Mouse (Mus musculus): ENCODE results near the gene Lamb3. TPM values are rescaled to one million over a fixed set of nuclear protein-coding genes. Genes with fewer than 3 reads are reported as not detected.

Gene Lamb3
- polyA plus RNA-seq, 1 experiment from 2014 or later = 0.28 TPM

DNA sequence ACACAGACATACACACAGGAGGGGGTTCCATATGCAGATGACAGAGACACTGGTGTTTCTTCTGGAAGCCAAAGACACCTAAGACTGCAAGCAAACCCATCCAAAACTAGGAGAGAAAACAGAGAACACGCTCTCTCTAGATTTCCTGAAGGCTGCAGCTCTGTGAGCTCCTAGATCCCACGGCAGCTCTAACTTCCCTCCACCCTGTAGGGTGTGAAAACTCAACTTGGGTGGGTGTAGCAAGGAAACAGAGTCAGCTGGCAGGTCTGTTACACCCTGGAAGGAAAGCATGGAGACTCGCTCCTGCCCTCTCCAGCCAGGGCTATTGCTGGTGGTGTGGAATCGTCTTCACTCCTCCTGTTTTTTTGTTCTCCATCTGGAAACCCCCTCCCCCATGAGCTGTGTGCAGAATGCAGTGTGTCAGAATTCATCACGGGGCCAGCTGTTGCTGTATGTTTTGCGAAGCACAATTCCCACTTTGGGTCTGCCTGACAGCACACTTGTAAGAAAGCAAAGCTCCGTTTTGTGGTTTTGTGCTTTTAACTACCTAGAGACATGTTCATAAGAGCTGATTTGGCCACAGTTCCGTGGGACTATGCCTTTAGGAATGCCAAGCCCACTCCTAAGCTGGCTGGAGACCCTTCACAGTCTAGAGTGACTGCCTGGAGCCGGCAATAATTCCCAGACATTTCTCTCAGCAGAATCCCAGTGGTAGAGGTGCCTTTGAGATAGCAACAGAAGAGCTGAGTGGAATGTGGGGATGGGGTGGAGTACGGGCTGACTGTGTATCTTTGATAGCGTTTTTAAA lies 174.3 kb downstream of the Lamb3 start:
- Histone ChIP-seq H3K4me1 (replicated peaks; ENCODE audit: control insufficient read depth, insufficient read depth, low read length) (peaks cover 7% of the 10 kb centered on the region; the same call in 1 of the 2 replicates), H3K36me3 (ENCODE audit: control insufficient read depth, insufficient read depth, low read length) (no peaks in the 10 kb centered on the region), H3K4me2 (ENCODE audit: low read depth, low read length, severe bottlenecking) (peak overlapping the region; percentile 56), H3K9me3 (ENCODE audit: control insufficient read depth, low read length) (no peaks in the 10 kb centered on the region), H3K27ac (ENCODE audit: low read depth, low read length) (no peak overlapping the region), H3K27me3 (ENCODE audit: control insufficient read depth, insufficient read depth, low read length) (no peaks in the 10 kb centered on the region), H3K4me3 (ENCODE audit: low read depth, low read length) (peak overlapping the region; percentile 31), H3K9ac (ENCODE audit: low read length) (peak overlapping the region; percentile 45)
- peak; percentile 47 for ATAC-seq (replicated peaks; ENCODE audit: low FRiP score)
- DNase-seq (ENCODE audit: low spot score) = no peak
- WGBS = 29% methylated on average over 11 of the region's 11 CpGs

DNA sequence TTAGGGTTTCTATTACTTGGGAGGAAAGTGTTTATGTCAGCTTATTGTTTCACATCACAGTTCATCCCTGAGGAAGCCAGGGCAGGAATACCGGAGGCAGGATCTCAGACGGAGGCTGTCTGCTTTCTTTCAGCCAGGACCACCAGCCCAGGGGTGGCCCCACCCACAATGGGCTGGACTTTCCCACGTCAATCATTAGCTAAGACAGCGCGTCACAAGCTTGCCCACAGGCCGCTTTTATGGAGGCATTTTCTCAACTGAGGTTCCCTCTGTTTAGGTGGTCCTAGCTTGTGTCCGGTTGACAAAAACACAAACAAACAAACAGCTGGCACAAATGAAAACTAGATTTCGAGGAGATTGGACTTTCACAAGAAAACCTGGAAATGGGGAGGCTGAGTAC lies 174.9 kb downstream of the Lamb3 start:
- WGBS = 1% methylated on average over 8 of the region's 8 CpGs
- Histone ChIP-seq H3K36me3 (ENCODE audit: control insufficient read depth, insufficient read depth, low read length) (no peaks in the 10 kb centered on the region), H3K4me2 (ENCODE audit: low read depth, low read length, severe bottlenecking) (peak overlapping the region; percentile 56), H3K27me3 (ENCODE audit: control insufficient read depth, insufficient read depth, low read length) (no peaks in the 10 kb centered on the region), H3K4me1 (replicated peaks; ENCODE audit: control insufficient read depth, insufficient read depth, low read length) (peaks cover 7% of the 10 kb centered on the region; the same call in 1 of the 2 replicates), H3K4me3 (ENCODE audit: low read depth, low read length) (peak overlapping the region; percentile 31), H3K27ac (ENCODE audit: low read depth, low read length) (no peak overlapping the region; the same call in 1 of the 2 replicates), H3K9me3 (ENCODE audit: control insufficient read depth, low read length) (no peaks in the 10 kb centered on the region), H3K9ac (ENCODE audit: low read length) (peak overlapping the region; percentile 45)
- ATAC-seq (replicated peaks; ENCODE audit: low FRiP score) (peak; percentile 86), DNase-seq (ENCODE audit: low spot score) (peak; percentile 84)

DNA sequence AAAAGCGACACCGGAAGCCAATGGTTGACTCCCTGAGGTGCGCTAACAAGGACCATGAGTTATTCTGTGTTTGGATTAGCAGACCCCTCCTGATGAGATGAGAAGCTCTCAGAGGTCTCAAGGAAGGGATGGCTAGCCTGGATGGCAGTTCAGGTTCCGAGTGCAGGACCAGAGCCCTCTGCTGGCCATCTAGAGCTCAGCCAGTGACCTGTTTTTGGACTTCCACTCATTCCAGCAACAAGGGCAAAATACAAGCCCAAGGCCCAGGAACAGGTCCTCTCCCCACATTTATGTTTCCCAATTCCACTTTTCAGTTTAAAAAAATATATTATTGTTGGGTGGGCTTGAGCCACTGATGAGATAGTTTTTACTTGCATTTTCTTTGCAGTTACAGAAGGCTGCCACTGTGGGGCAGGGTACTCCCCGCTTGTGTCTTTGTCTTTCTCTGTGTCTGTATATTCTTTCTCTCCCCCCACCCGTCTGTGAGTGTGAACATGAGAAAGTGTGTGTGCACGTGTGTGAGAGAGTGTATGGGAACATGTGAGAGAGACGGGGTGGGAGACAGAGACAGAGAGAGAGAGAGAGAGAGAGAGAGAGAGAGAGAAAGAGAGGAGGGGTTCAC lies 175.5 kb downstream of the Lamb3 start:
- Histone ChIP-seq H3K4me3 (ENCODE audit: low read depth, low read length) (peak overlapping the region; percentile 31), H3K4me2 (ENCODE audit: low read depth, low read length, severe bottlenecking) (peak overlapping the region; percentile 56), H3K4me1 (replicated peaks; ENCODE audit: control insufficient read depth, insufficient read depth, low read length) (peaks cover 7% of the 10 kb centered on the region; the same call in 1 of the 2 replicates), H3K9me3 (ENCODE audit: control insufficient read depth, low read length) (no peaks in the 10 kb centered on the region), H3K36me3 (ENCODE audit: control insufficient read depth, insufficient read depth, low read length) (no peaks in the 10 kb centered on the region), H3K9ac (ENCODE audit: low read length) (peak overlapping the region; percentile 45), H3K27me3 (ENCODE audit: control insufficient read depth, insufficient read depth, low read length) (no peaks in the 10 kb centered on the region), H3K27ac (ENCODE audit: low read depth, low read length) (no peak overlapping the region; the same call in 1 of the 2 replicates)
- ATAC-seq (replicated peaks; ENCODE audit: low FRiP score) (peak; percentile 67), DNase-seq (ENCODE audit: low spot score) (peak; percentile 80)
- 6% methylated on average over 8 of the region's 8 CpGs for WGBS

DNA sequence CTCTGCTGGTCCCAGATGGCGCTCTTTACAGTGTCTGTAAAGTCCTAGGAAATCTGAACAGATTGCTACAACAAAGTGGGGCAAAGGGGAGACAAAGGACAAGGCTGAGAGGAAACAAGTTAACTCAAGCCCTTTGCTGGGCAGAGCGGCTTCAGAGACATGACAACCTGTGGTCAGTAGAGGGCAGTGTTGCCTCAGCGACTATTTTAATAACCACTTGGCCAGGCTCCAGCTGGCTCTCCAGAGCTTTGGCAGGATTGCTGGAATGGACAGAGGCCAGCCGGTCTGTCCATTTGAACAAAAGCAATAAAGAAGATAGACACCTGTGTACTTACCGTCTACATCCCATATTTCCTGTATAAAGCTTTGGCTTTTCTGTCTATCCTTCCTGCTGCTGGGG lies 178.6 kb downstream of the Lamb3 start:
- peaks cover 14% of the 10 kb centered on the region for H3K4me1 ChIP-seq (replicated peaks; ENCODE audit: control insufficient read depth, insufficient read depth, low read length)
- no peaks in the 10 kb centered on the region for H3K36me3 ChIP-seq (ENCODE audit: control insufficient read depth, insufficient read depth, low read length)
- no peak overlapping the region for H3K4me3 ChIP-seq (ENCODE audit: low read depth, low read length)
- no peak overlapping the region for H3K4me2 ChIP-seq (ENCODE audit: low read depth, low read length, severe bottlenecking)
- H3K9me3 ChIP-seq (ENCODE audit: control insufficient read depth, low read length) = no peaks in the 10 kb centered on the region
- H3K9ac ChIP-seq (ENCODE audit: low read length) = no peak overlapping the region
- H3K27ac ChIP-seq (ENCODE audit: low read depth, low read length) = no peak overlapping the region
- DNase-seq (ENCODE audit: low spot score) (peak; percentile 85), ATAC-seq (replicated peaks; ENCODE audit: low FRiP score) (peak; percentile 25; the same call in 1 of the 2 replicates)
- H3K27me3 ChIP-seq (ENCODE audit: control insufficient read depth, insufficient read depth, low read length) = peaks cover 2% of the 10 kb centered on the region; the same call in 1 of the 2 replicates
- WGBS = 5% methylated on average over 5 of the region's 5 CpGs

DNA sequence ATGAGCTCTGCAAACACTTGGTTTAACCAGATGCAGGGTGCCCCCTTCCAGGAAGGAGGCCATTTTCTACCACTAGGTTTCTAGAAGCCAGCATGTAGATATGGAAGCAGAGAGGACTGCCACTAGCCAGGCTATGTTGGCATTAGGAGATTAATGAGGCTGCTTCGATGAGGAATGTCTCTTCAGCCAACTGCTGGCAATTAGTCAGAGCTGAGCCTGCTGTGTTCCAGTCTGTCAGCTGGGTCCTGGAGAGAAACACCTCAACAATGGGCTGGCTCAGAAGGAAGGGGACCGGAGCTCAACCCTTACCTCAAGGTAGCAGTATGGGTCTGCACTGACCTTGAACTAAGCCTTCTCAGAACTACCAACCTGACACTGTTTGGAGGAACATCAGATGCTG lies 179.7 kb downstream of the Lamb3 start:
- no peaks in the 10 kb centered on the region for H3K36me3 ChIP-seq (ENCODE audit: control insufficient read depth, insufficient read depth, low read length)
- WGBS = 71% methylated on average over 2 of the region's 2 CpGs
- DNase-seq (ENCODE audit: low spot score) (no peak), ATAC-seq (replicated peaks; ENCODE audit: low FRiP score) (no peak)
- H3K27me3 ChIP-seq (ENCODE audit: control insufficient read depth, insufficient read depth, low read length) = peaks cover 2% of the 10 kb centered on the region; the same call in 1 of the 2 replicates
- no peak overlapping the region for H3K27ac ChIP-seq (ENCODE audit: low read depth, low read length)
- H3K4me2 ChIP-seq (ENCODE audit: low read depth, low read length, severe bottlenecking) = no peak overlapping the region
- no peaks in the 10 kb centered on the region for H3K9me3 ChIP-seq (ENCODE audit: control insufficient read depth, low read length)
- H3K4me3 ChIP-seq (ENCODE audit: low read depth, low read length) = no peak overlapping the region
- H3K9ac ChIP-seq (ENCODE audit: low read length) = no peak overlapping the region
- H3K4me1 ChIP-seq (replicated peaks; ENCODE audit: control insufficient read depth, insufficient read depth, low read length) = peaks cover 9% of the 10 kb centered on the region

DNA sequence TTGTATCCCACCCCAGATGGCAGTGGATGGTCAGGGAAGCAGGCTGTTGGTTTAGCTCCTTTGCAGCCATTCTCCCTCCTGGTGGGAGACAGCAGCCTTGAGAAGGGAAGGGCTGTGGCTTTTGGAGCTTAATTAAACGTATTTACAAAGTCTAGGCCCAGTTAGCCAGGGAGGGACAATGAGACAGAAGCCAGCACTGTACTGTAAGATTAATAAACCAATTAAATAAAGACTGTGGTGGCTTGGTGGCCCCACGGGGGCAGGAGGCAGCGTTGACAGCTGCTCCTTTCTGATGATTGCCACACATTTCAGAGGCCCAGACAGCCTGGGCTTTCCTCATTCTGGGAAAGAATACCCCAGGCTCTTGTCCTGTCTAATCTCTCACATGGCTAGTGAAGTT lies 182.0 kb downstream of the Lamb3 start:
- no peak overlapping the region for H3K4me2 ChIP-seq (ENCODE audit: low read depth, low read length, severe bottlenecking)
- WGBS = 7% methylated on average over 3 of the region's 3 CpGs
- peak overlapping the region; percentile 6; the same call in 1 of the 2 replicates for H3K9ac ChIP-seq (ENCODE audit: low read length)
- no peak overlapping the region for H3K4me3 ChIP-seq (ENCODE audit: low read depth, low read length)
- peak overlapping the region; percentile 31; the same call in 1 of the 2 replicates for H3K27ac ChIP-seq (ENCODE audit: low read depth, low read length)
- ATAC-seq (replicated peaks; ENCODE audit: low FRiP score) (peak; percentile 65), DNase-seq (ENCODE audit: low spot score) (no peak)
- peaks cover 9% of the 10 kb centered on the region for H3K4me1 ChIP-seq (replicated peaks; ENCODE audit: control insufficient read depth, insufficient read depth, low read length)
- H3K9me3 ChIP-seq (ENCODE audit: control insufficient read depth, low read length) = no peaks in the 10 kb centered on the region
- H3K36me3 ChIP-seq (ENCODE audit: control insufficient read depth, insufficient read depth, low read length) = no peaks in the 10 kb centered on the region
- H3K27me3 ChIP-seq (ENCODE audit: control insufficient read depth, insufficient read depth, low read length) = peaks cover 2% of the 10 kb centered on the region; the same call in 1 of the 2 replicates

DNA sequence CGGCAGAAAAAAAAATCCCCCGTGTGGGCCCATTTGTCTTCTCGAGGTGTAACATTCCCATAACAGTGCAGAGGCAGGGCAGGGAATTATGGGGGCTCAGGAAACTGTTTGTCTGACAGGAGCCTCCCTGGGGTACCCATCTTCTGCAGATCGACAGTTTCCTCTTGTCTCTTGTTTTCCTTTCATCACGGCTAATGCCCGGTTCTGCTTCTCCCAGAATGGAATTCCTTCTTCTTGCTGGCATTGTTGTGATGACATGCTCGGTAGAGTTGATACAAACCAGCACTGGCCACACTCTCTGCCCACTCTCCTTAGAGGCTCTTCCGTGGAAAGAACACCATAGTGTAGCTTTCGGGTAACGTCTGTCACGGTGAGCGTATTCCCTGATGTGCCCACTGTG lies 182.5 kb downstream of the Lamb3 start:
- Histone ChIP-seq H3K9ac (ENCODE audit: low read length) (no peak overlapping the region), H3K27ac (ENCODE audit: low read depth, low read length) (0 out of 2 replicates have a peak overlapping the region, but pooled peaks have one; percentile 31), H3K9me3 (ENCODE audit: control insufficient read depth, low read length) (no peaks in the 10 kb centered on the region), H3K4me2 (ENCODE audit: low read depth, low read length, severe bottlenecking) (no peak overlapping the region), H3K27me3 (ENCODE audit: control insufficient read depth, insufficient read depth, low read length) (peaks cover 2% of the 10 kb centered on the region; the same call in 1 of the 2 replicates), H3K36me3 (ENCODE audit: control insufficient read depth, insufficient read depth, low read length) (no peaks in the 10 kb centered on the region), H3K4me3 (ENCODE audit: low read depth, low read length) (no peak overlapping the region), H3K4me1 (replicated peaks; ENCODE audit: control insufficient read depth, insufficient read depth, low read length) (peaks cover 9% of the 10 kb centered on the region)
- 41% methylated on average over 12 of the region's 12 CpGs for WGBS
- DNase-seq (ENCODE audit: low spot score) (no peak), ATAC-seq (replicated peaks; ENCODE audit: low FRiP score) (no peak)

DNA sequence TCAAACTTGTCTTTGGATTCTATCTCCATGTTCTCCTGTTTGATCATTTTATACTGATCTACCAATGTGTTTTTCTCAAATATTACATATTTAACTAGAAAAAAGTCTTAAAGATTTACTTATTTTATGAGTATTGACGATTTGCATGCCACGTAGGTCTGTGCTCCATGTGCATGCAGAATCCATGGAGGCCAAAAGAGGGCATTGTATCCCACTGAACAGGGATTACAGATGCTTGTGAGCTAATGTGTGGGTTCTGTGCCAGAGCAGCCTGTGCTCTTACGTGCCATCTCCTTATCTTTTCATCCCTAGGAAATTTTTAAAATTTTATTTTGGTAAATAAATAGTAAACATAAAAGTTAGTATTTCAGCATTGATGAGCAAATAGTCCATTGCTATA lies 184.8 kb downstream of the Lamb3 start:
- peaks cover 2% of the 10 kb centered on the region; the same call in 1 of the 2 replicates for H3K27me3 ChIP-seq (ENCODE audit: control insufficient read depth, insufficient read depth, low read length)
- no peaks in the 10 kb centered on the region for H3K36me3 ChIP-seq (ENCODE audit: control insufficient read depth, insufficient read depth, low read length)
- peaks cover 7% of the 10 kb centered on the region for H3K4me1 ChIP-seq (replicated peaks; ENCODE audit: control insufficient read depth, insufficient read depth, low read length)
- no peaks in the 10 kb centered on the region for H3K9me3 ChIP-seq (ENCODE audit: control insufficient read depth, low read length)
- no peak for DNase-seq (ENCODE audit: low spot score)
- no peak overlapping the region for H3K27ac ChIP-seq (ENCODE audit: low read depth, low read length)
- no peak overlapping the region for H3K4me3 ChIP-seq (ENCODE audit: low read depth, low read length)
- 80% methylated on average over 3 of the region's 3 CpGs for WGBS
- H3K9ac ChIP-seq (ENCODE audit: low read length) = no peak overlapping the region
- no peak overlapping the region for H3K4me2 ChIP-seq (ENCODE audit: low read depth, low read length, severe bottlenecking)
- ATAC-seq (replicated peaks; ENCODE audit: low FRiP score) = no peak
